Mouse (Mus musculus) heart, embryonic 16.5 days (tissue): ENCODE data around the gene Mat2a. TPM values are rescaled to one million over a fixed set of nuclear protein-coding genes. Genes with fewer than 3 reads are reported as not detected.
"Not testable (repeated sequence)": the region's sequence is repeated elsewhere in the genome, so short reads cannot be mapped to it uniquely, and the experiment has no call there.

Experiments used
- ATAC-seq: fragments of 200-750 bp; cut with Nextera tagmentation; replicated peaks from 2 replicates; pipeline ENCODE4 v1.8.0; 2017; ENCODE audit warnings: moderate number of reproducible peaks; ENCODE audit not compliant: insufficient read depth, low FRiP score; ENCODE audit errors: extremely low read depth
- H3K27ac ChIP-seq: fragments of 300-500 bp; sonication (generic); 2 replicates; pipeline ENCODE4 v1.5.1; 2014; ENCODE audit warnings: mild to moderate bottlenecking, low read length, control low read depth, moderate library complexity
- H3K27me3 ChIP-seq: fragments of 300-500 bp; sonication (generic); 2 replicates; pipeline ENCODE4 v1.6.1; 2014; ENCODE audit warnings: low read length, mixed read lengths; ENCODE audit not compliant: control insufficient read depth, insufficient read depth
- H3K36me3 ChIP-seq: fragments of 300-500 bp; sonication (generic); 2 replicates; pipeline ENCODE4 v1.6.1; 2014; ENCODE audit not compliant: control insufficient read depth, insufficient read depth
- H3K4me1 ChIP-seq: fragments of 300-500 bp; sonication (generic); 2 replicates; pipeline ENCODE4 v1.6.1; 2014; ENCODE audit warnings: low read length, mixed read lengths; ENCODE audit not compliant: control insufficient read depth, insufficient read depth
- H3K4me2 ChIP-seq: fragments of 300-500 bp; sonication (generic); 2 replicates; pipeline ENCODE4 v1.6.1; 2014; ENCODE audit warnings: low read depth, mild to moderate bottlenecking, control low read depth, low read length
- H3K4me3 ChIP-seq: fragments of 300-500 bp; sonication (generic); 2 replicates; pipeline ENCODE4 v1.5.1; 2014; ENCODE audit warnings: mild to moderate bottlenecking, control low read depth, low read length
- H3K9ac ChIP-seq: fragments of 300-500 bp; sonication (generic); 2 replicates; pipeline ENCODE4 v1.6.1; 2014; ENCODE audit warnings: low read length, control low read depth
- H3K9me3 ChIP-seq: fragments of 300-500 bp; sonication (generic); replicated peaks from 2 replicates; pipeline ENCODE4 v1.6.1; 2016; ENCODE audit warnings: low read length; ENCODE audit not compliant: control insufficient read depth
- WGBS: fragments of 180-500 bp; shearing (Covaris S2); extraction: QIAGEN DNeasy Blood & Tissue Kit; methylation state at CpG from one replicate; pipeline ENCODE4 v1.1.7; 2014; 5-methylcytosine and 5-hydroxymethylcytosine counted together
- polyA plus RNA-seq: library from polyadenylated mRNA; unstranded; fragments of >200 nt; fragmentation: Nextera tagmentation; extraction: Ambion mirVana; gene quantifications from 2 replicates; pipeline ENCODE4 v1.2.1, GENCODE M21; 2015

Gene Mat2a
- polyA plus RNA-seq, 1 experiment from 2014 or later, result 318 TPM

DNA sequence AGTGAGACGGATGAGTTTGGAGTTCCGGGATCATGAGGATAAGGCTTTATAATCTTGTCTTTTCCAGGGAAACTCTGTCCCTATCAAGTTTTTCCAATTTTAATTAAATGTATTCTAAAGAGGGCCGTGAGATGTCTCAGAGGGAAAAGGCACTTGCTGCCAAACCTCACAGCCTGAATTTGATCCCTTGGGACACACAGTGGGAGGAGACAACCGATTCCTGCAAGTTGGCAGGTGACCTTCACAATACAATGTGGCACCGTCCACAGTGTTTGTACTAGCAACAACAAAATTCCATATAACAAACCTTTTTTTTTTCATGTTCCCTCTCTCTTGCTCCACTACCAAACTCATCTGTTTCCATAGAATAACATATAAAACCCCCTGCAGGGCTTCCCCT is 19.6 kb upstream of the Mat2a start:
- no peaks in the 10 kb centered on the region for H3K9me3 ChIP-seq
- H3K27me3 ChIP-seq, result no peaks in the 10 kb centered on the region
- H3K27ac ChIP-seq, result no peak overlapping the region

DNA sequence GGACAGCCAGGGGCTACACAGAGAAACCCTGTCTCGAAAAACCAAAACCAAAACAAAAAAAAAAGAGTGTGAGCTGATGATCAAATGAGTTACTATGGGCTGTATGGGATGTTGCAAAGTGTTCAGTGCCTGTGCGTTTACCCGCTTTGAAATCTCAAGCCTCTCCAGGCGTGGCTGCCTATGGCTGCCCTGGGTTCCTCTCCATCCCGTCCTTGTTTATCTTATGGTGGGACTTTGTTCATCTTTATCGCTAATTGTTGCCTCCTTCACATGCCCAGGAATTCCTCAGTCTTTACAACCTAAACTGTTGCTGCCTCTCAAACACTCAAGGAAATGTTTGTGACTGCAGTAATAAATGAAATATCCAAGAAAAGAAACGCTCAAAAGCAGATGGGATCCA is 19.1 kb upstream of the Mat2a start:
- Histone ChIP-seq H3K9ac (no peak overlapping the region), H3K27me3 (no peaks in the 10 kb centered on the region), H3K4me3 (no peak overlapping the region), H3K4me2 (no peak overlapping the region), H3K9me3 (no peaks in the 10 kb centered on the region), H3K27ac (no peak overlapping the region; the same call in 1 of the 2 replicates), H3K36me3 (no peaks in the 10 kb centered on the region), H3K4me1 (peaks cover 12% of the 10 kb centered on the region)
- no peak for ATAC-seq
- WGBS, result 65% methylated on average over 7 of the region's 7 CpGs

More for the DNA sequence above, 19.6 kb upstream of the Mat2a start:
- no peak for ATAC-seq
- WGBS, result 45% methylated on average over 5 of the region's 5 CpGs
- Histone ChIP-seq H3K9ac (no peak overlapping the region), H3K36me3 (no peaks in the 10 kb centered on the region), H3K4me2 (no peak overlapping the region), H3K4me3 (no peak overlapping the region), H3K4me1 (peaks cover 12% of the 10 kb centered on the region)

DNA sequence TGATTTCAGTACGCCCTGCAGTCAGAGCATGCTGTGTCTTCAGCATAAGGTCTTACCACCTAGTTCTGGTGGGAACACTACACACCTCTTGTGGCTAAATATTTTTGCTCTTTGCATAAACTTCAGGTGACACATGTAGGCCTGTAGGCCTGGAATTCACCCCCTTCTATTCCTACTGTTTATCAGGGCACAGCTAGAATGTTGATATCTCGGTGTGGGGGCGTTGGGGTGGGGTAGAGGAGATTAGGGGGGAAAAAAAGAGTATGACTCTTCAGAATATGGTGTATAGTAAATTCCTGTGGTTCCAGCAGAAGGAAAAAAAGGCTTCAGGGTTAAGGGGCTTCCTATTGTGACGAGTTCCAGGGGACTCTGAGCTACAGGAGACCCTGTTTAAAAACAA is 17.2 kb upstream of the Mat2a start:
- no peak for ATAC-seq
- H3K4me1 ChIP-seq, result peaks cover 12% of the 10 kb centered on the region
- 62% methylated on average over 4 of the region's 4 CpGs for WGBS
- no peak overlapping the region for H3K9ac ChIP-seq
- H3K4me3 ChIP-seq, result no peak overlapping the region
- H3K36me3 ChIP-seq, result no peaks in the 10 kb centered on the region
- no peak overlapping the region for H3K27ac ChIP-seq
- no peaks in the 10 kb centered on the region for H3K27me3 ChIP-seq
- H3K9me3 ChIP-seq, result no peaks in the 10 kb centered on the region
- H3K4me2 ChIP-seq, result no peak overlapping the region

DNA sequence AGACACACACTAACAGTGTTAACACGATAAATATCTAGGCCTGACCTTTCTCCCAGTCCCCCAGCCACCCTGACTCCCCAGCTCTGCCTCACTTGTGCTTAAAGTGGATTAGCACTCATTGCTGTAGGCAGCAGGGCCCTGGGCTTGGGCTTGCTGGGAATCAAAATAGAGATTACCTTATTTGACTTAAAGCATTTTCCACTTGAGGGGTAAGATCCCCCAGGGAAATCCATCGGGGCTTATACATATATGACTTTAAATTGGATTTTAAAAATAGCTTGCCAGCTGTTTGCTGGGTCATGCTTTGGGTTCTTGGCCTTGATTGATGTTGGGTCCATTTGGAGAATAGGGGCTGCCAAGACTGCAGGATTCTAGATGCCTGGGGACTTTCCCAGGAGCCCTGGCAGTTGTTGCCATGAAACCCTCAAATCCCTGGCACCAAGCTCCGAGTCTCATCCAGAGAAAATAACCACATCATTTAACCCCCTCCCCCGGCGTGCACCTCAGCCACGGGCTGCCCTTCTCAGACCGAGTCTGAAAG is 15.5 kb upstream of the Mat2a start:
- no peak for ATAC-seq
- no peak overlapping the region; the same call in 1 of the 2 replicates for H3K27ac ChIP-seq

DNA sequence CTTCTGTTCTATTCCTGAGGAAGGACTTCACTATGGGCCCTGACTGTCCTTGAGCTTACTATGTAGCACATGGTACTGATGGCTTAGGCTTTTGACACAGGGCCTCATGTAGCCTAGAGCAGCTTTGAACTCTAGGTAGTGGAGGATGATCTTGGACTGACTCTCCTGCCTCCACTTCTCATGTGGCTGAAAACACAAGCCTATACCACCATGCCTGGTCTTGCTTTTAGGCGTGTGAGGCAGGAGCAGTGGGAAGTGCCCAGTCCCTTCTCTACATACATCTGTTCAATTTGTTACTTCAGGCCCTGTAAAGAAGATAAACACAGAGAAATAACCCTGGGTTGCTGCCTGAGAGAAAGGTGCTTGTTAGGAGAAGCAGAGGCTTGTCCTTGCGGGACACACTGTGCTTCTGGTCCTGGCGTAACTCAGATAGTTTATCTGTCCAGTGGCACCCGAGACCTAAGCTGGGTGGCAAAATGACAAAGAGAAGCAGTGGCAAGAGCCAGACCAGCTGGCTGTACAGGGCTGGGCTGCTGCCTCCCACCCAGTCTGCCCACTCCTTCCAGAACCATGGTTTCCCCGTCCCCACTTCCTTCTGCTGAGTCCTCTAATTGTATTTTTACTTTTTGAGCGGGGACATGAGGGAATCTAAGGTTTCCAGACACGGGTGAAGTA is 14.9 kb upstream of the Mat2a start:
- ATAC-seq, result no peak
- no peak overlapping the region for H3K4me2 ChIP-seq
- H3K9me3 ChIP-seq, result no peaks in the 10 kb centered on the region
- H3K4me1 ChIP-seq, result peaks cover 12% of the 10 kb centered on the region
- peak overlapping the region; percentile 26 for H3K27ac ChIP-seq
- WGBS, result 35% methylated on average over 7 of the region's 7 CpGs
- no peak overlapping the region for H3K4me3 ChIP-seq
- H3K27me3 ChIP-seq, result no peaks in the 10 kb centered on the region
- H3K9ac ChIP-seq, result no peak overlapping the region
- H3K36me3 ChIP-seq, result no peaks in the 10 kb centered on the region

More for the DNA sequence above, 15.5 kb upstream of the Mat2a start:
- peaks cover 12% of the 10 kb centered on the region for H3K4me1 ChIP-seq
- no peak overlapping the region for H3K4me3 ChIP-seq
- H3K27me3 ChIP-seq, result no peaks in the 10 kb centered on the region
- H3K36me3 ChIP-seq, result no peaks in the 10 kb centered on the region
- H3K9me3 ChIP-seq, result no peaks in the 10 kb centered on the region
- no peak overlapping the region for H3K9ac ChIP-seq
- no peak overlapping the region for H3K4me2 ChIP-seq
- 60% methylated on average over 7 of the region's 7 CpGs for WGBS

DNA sequence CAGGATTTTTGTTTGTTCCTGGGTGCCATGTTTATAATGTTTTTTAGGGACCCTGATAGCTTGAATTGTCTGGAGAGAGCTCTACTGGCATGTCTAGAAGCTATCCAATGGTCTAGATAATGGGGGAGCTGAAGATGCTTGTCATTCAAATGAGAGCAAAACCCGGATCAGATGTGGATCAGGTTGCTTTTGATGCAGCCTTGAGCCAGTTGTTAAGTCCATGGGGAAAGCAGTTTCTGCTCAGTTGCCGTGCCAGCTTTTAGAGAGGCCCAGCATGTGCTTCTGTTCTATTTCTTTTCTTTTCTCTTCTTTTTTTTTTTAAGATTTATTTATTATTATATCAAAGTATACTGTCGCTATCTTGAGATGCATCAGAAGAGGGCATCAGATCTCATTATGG is 14.2 kb upstream of the Mat2a start:
- no peaks in the 10 kb centered on the region for H3K9me3 ChIP-seq
- no peak for ATAC-seq
- no peak overlapping the region for H3K9ac ChIP-seq
- H3K4me3 ChIP-seq, result no peak overlapping the region
- H3K4me1 ChIP-seq, result peaks cover 12% of the 10 kb centered on the region
- no peak overlapping the region for H3K27ac ChIP-seq
- no peaks in the 10 kb centered on the region for H3K36me3 ChIP-seq
- no peak overlapping the region for H3K4me2 ChIP-seq
- WGBS, result 79% methylated on average over 3 of the region's 3 CpGs
- no peaks in the 10 kb centered on the region for H3K27me3 ChIP-seq

DNA sequence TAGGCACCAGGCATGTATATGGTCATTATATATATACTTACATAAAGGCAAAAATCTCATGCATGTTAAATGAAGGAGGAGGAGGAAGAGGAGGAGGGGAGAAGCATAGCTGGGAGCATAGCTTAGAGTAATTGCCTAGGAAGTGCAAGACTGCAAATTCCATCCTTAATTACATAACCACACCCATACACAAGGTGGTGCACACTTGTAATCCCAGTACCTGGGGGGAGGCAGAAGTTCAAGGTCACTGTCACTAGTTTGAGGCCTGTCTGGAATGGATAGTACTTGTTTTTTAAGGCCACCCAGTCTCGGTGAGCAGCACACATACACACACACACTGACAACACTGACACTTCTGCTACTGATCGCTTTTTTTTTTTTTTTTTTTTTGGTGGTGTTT is 13.0 kb upstream of the Mat2a start:
- Histone ChIP-seq H3K9ac (no peak overlapping the region), H3K36me3 (no peaks in the 10 kb centered on the region), H3K9me3 (no peaks in the 10 kb centered on the region), H3K27ac (no peak overlapping the region), H3K4me3 (no peak overlapping the region), H3K4me2 (no peak overlapping the region), H3K27me3 (no peaks in the 10 kb centered on the region), H3K4me1 (peaks cover 12% of the 10 kb centered on the region)
- 59% methylated on average over 2 of the region's 2 CpGs for WGBS
- no peak for ATAC-seq

DNA sequence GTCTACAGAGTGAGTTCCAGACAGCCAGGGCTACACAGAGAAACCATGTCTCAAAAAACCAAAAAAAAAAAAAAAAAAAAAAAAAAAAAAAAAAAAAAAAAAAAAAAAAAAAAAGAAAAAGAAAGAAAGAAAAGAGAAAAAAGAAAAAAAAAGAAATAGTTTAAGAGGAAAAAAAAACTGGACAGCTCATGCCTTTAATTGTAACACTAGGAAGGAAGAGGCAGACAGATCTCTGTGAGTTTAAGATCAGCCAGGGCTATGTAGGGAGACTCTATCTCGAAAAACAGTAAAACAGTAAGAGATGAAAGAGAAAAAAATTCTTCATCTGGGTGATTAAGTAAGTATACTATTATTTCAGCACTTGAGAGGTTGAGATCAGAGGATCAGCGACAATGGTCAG is 12.4 kb upstream of the Mat2a start:
- H3K9me3 ChIP-seq, H3K27me3 ChIP-seq, H3K36me3 ChIP-seq, H3K27ac ChIP-seq, ATAC-seq, H3K4me3 ChIP-seq, H3K4me2 ChIP-seq, H3K9ac ChIP-seq: not testable (repeated sequence)
- WGBS, result 76% methylated on average over 2 of the region's 2 CpGs
- peaks cover 12% of the 10 kb centered on the region for H3K4me1 ChIP-seq

DNA sequence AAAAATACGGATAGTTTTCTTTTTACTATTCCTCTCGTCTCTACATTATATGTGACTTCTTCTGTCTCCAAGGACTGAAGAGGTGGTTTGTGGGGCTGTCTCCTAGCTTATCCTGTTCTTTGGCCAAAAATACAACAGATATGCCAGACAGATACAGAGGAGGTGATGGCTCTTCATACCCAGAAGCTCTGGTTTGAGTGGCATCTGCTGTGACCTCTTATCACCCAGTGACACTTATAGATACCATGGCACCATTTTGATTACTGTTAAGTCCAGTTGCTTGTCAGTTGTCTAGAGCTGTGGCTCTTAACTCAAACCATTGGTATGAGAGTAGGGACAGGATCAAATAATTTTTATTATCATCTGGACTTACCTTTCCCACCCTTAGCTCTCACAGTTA is 8.1 kb upstream of the Mat2a start:
- no peak overlapping the region for H3K4me2 ChIP-seq

More for the DNA sequence above, 8.1 kb upstream of the Mat2a start:
- H3K27me3 ChIP-seq, result no peaks in the 10 kb centered on the region
- no peaks in the 10 kb centered on the region for H3K4me1 ChIP-seq
- no peak for ATAC-seq
- H3K4me3 ChIP-seq, result no peak overlapping the region
- WGBS, result 61% methylated on average over 2 of the region's 2 CpGs
- H3K36me3 ChIP-seq, result no peaks in the 10 kb centered on the region
- H3K27ac ChIP-seq, result no peak overlapping the region
- H3K9ac ChIP-seq, result no peak overlapping the region
- no peaks in the 10 kb centered on the region; the same call in 1 of the 2 replicates for H3K9me3 ChIP-seq
